9 mouse cellular contexts compared by ENCODE assay signal in genomic region chr2:58160541-58161307, GRCm38 (mm10). TPM values are rescaled to one million over a fixed set of nuclear protein-coding genes. Genes with fewer than 3 reads are reported as not detected.
DNase-seq lines count a peak whose midpoint lies in the region; ATAC-seq and TF ChIP-seq lines count a peak whose summit lies in the region.
"Had no signal": no experiment of that assay in that cellular context is flagged by ENCODE, and none has a peak within 500 bp of the region (broad histone marks: within the 10 kb centered on the region; RNA-seq: fewer than 3 reads in every experiment).

No protein-coding gene starts in this region.

- no peak overlapping the region for H3K9ac ChIP-seq in lung, postnatal 0 days (replicated peaks; ENCODE audit: low read depth)
- H3K9ac ChIP-seq: neural tube, embryonic 12.5 days had no signal

- H3K9me3 ChIP-seq in lung, postnatal 0 days (ENCODE audit: low read length), result no peaks in the 10 kb centered on the region
- H3K9me3 ChIP-seq: neural tube, embryonic 12.5 days had no signal

- H3K4me1 ChIP-seq in lung, postnatal 0 days (ENCODE audit: insufficient read depth, low read depth, low read length), result no peaks in the 10 kb centered on the region
- H3K4me1 ChIP-seq: neural tube, embryonic 12.5 days had no signal

- no peak for TF ChIP-seq CTCF in lung, postnatal 0 days (IDR thresholded peaks at IDR 0.05)

- WGBS in lung, postnatal 0 days, result 46% methylated on average over 21 of the region's 21 CpGs

- peak; percentile 22 for DNase-seq in adrenal gland, postnatal 10 days
- DNase-seq in adrenal gland, adult 8-10 months, result no peak
- DNase-seq in urinary bladder, postnatal 14 days (ENCODE audit: low spot score), result peak; percentile 18
- no peak for DNase-seq in urinary bladder, postnatal 36 days (ENCODE audit: low spot score in 2 of 2)
- DNase-seq in lung, postnatal 0 days (ENCODE audit: low spot score), result peak; percentile 93
- DNase-seq in thymus, postnatal 4 days, result peak; percentile 58
- no peak for DNase-seq in cerebellum, adult 18-20 months

- H3K27ac ChIP-seq in lung, postnatal 0 days (ENCODE audit: low read length), result peak overlapping the region; percentile 81
- H3K27ac ChIP-seq: neural tube, embryonic 12.5 days had no signal

- no peaks in the 10 kb centered on the region for H3K27me3 ChIP-seq in lung, postnatal 0 days (replicated peaks; ENCODE audit: insufficient read depth, low read length)
- H3K27me3 ChIP-seq: neural tube, embryonic 12.5 days had no signal

- H3K4me2 ChIP-seq in lung, postnatal 0 days (replicated peaks; ENCODE audit: low read depth, low read length), result peak overlapping the region; percentile 25; the same call in 1 of the 2 replicates
- H3K4me2 ChIP-seq: neural tube, embryonic 12.5 days had no signal

- no peaks in the 10 kb centered on the region for H3K36me3 ChIP-seq in lung, postnatal 0 days (ENCODE audit: insufficient read depth, low read length)
- H3K36me3 ChIP-seq: neural tube, embryonic 12.5 days had no signal

- no peak overlapping the region for H3K4me3 ChIP-seq in lung, postnatal 0 days (ENCODE audit: low read depth, low read length)
- H3K4me3 ChIP-seq: neural tube, embryonic 12.5 days had no signal

- peak; percentile 76 for ATAC-seq in lung, postnatal 0 days
- no peak for ATAC-seq in megakaryocyte-erythroid progenitor cell, adult 5-6 weeks (replicated peaks; ENCODE audit: low FRiP score, low TSS enrichment, poor library complexity, severe bottlenecking)

- peak; percentile 81 for TF ChIP-seq EP300 in lung, postnatal 0 days (IDR thresholded peaks at IDR 0.05)

RNA-seq across cellular contexts. Expression of gene Cytip, which starts 34.6 kb away (rescaled TPM):
- total RNA-seq in adrenal gland, postnatal 10 days (2021), result 10 to 100 TPM; 11.7 TPM
- total RNA-seq in adrenal gland, adult 8-10 months (2022), result 10 to 100 TPM; 15.7 to 22.5 (median 20.4) TPM
- 16.3 and 19.0 TPM in 2 replicates for polyA plus RNA-seq in lung, postnatal 0 days (2015; fragmentation: Nextera tagmentation; extraction: Ambion mirVana)
- 3.9 and 8.5 TPM in 2 replicates for total RNA-seq in megakaryocyte-erythroid progenitor cell, adult 5-6 weeks (2014; fragmentation: Nextera tagmentation)
- total RNA-seq in megakaryocyte-erythroid progenitor cell, adult 5-6 weeks (2017), result 6.6 and 13.2 TPM in 2 replicates

Comparison
In these comparisons a context has a peak if more than half of its experiments do, and no peak if none do; other contexts are left out.
1. DNase-seq: peak in adrenal gland, postnatal 10 days (single experiment), urinary bladder, postnatal 14 days (single experiment), lung, postnatal 0 days (single experiment) and thymus, postnatal 4 days (single experiment); none in adrenal gland, adult 8-10 months (single experiment), urinary bladder, postnatal 36 days (0 of 2) and cerebellum, adult 18-20 months (0 of 2).